Mouse (Mus musculus): ENCODE measurements around the gene Efl1. TPM values are rescaled to one million over a fixed set of nuclear protein-coding genes. Genes with fewer than 3 reads are reported as not detected.
"Not testable (repeated sequence)": the region's sequence is repeated elsewhere in the genome, so short reads cannot be mapped to it uniquely, and the experiment has no call there.

Efl1 gene
- polyA plus RNA-seq, 1 experiment from 2014 or later: 31.0 TPM

DNA sequence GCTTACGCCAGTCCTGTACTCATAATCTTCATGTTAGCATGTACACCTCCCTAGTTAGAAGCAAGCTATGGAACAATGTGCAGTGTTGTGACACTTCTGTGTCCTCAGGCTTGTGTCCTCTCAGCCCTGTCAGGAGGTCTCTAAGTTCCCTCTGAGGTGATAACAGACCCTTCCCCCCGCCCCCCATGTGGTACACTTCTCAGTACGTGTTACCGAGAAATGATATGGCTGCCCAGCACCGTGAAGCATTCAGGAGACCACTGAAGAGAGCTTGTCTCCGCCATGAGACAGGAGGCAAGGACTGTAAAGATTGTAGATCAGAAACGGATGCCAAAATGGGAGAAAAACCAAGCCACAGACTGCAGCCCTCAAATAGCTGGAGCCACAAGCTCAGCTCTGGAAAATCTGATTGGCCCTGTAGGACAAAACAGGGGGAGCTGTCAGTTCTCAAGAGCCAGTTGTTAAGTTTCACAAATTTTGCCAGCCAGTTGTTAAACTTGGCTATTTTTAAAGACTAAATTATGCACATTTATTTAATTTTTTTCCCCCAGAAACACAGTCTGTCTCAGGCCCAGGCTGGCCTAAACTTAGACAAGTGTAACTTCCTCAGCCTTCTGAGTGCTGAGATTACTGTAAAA is 74.2 kb downstream of the Efl1 start:
- Histone ChIP-seq H3K36me3 (ENCODE audit: control insufficient read depth, insufficient read depth, low read length) (no peaks in the 10 kb centered on the region), H3K4me2 (ENCODE audit: low read length) (no peak overlapping the region), H3K9me3 (ENCODE audit: control insufficient read depth, low read length) (no peaks in the 10 kb centered on the region), H3K9ac (ENCODE audit: low read length) (no peak overlapping the region), H3K27me3 (replicated peaks; ENCODE audit: control insufficient read depth, insufficient read depth, low read length) (no peaks in the 10 kb centered on the region), H3K4me3 (ENCODE audit: low read depth, low read length) (no peak overlapping the region), H3K4me1 (replicated peaks; ENCODE audit: control insufficient read depth, insufficient read depth, low read length) (peaks cover 12% of the 10 kb centered on the region; the same call in 1 of the 2 replicates), H3K27ac (ENCODE audit: low read depth) (no peak overlapping the region)
- 83% methylated on average over 7 of the region's 7 CpGs for WGBS
- DNase-seq (ENCODE audit: low spot score) (no peak), ATAC-seq (replicated peaks; ENCODE audit: low FRiP score, low TSS enrichment, low read depth) (no peak)

DNA sequence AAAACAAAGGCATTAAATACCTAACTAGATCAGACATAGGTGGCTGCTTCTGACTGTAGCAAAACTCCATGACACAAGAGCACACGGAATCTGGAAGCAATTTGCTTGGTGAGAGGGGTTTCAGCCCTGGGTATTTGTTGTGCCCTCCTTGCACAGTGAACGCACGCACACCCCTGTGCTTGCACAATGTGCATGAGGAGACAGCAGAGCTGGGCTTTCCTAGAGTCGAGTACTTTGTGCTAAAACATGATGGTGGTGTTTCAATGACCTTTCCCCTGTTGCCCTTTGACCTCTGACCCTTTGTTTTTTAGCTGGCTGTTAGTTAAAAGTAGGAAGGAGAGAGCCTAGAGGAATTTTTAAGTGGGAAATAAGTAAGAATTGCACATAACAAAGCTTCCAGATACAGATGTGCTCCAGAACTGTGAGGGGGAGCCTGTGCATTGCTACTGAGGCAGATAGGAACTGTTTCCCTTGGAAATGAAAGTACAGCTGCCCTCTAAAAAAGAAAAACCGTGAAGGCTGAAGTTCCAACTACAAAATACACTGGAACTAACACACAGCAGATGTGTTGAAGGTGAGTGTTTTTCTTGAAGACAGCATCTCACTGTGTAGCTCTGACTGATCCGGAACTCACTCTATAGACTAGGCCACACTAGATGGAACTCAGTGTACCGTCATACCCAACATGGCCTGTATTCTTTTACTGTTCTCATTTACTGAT is 74.9 kb downstream of the Efl1 start:
- H3K27me3 ChIP-seq (replicated peaks; ENCODE audit: control insufficient read depth, insufficient read depth, low read length): no peaks in the 10 kb centered on the region
- no peaks in the 10 kb centered on the region for H3K9me3 ChIP-seq (ENCODE audit: control insufficient read depth, low read length)
- no peak for ATAC-seq (replicated peaks; ENCODE audit: low FRiP score, low TSS enrichment, low read depth)
- DNase-seq (ENCODE audit: low spot score): no peak
- H3K9ac ChIP-seq (ENCODE audit: low read length): no peak overlapping the region
- H3K4me3 ChIP-seq (ENCODE audit: low read depth, low read length): no peak overlapping the region
- no peak overlapping the region for H3K4me2 ChIP-seq (ENCODE audit: low read length)
- no peak overlapping the region for H3K27ac ChIP-seq (ENCODE audit: low read depth)
- peaks cover 12% of the 10 kb centered on the region; the same call in 1 of the 2 replicates for H3K4me1 ChIP-seq (replicated peaks; ENCODE audit: control insufficient read depth, insufficient read depth, low read length)
- no peaks in the 10 kb centered on the region for H3K36me3 ChIP-seq (ENCODE audit: control insufficient read depth, insufficient read depth, low read length)
- WGBS: 76% methylated on average over 7 of the region's 7 CpGs

DNA sequence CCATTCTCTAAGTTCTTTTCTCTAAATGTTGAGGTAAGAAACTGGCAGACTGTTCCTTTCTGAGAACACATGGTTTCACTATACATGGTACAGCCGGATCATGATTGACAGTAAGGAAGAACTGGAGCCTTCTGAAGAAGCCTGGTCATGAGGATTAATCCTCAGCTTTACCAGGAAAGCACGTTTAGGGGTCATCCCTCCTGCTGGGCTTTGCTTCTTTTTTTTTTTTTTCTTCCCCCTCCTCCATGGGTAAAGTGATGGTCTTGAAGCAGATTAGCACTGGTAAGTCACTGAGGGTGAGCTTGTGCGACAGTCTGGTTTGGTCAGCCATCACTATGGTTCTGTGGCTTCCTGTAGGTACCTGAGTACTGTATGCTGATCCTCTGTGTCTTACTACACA is 76.1 kb downstream of the Efl1 start:
- WGBS: 77% methylated on average over 3 of the region's 3 CpGs
- Histone ChIP-seq H3K9me3 (ENCODE audit: control insufficient read depth, low read length) (no peaks in the 10 kb centered on the region), H3K4me2 (ENCODE audit: low read length) (no peak overlapping the region), H3K4me1 (replicated peaks; ENCODE audit: control insufficient read depth, insufficient read depth, low read length) (peaks cover 12% of the 10 kb centered on the region; the same call in 1 of the 2 replicates), H3K4me3 (ENCODE audit: low read depth, low read length) (no peak overlapping the region), H3K27ac (ENCODE audit: low read depth) (no peak overlapping the region), H3K9ac (ENCODE audit: low read length) (no peak overlapping the region), H3K36me3 (ENCODE audit: control insufficient read depth, insufficient read depth, low read length) (no peaks in the 10 kb centered on the region), H3K27me3 (replicated peaks; ENCODE audit: control insufficient read depth, insufficient read depth, low read length) (no peaks in the 10 kb centered on the region)
- DNase-seq (ENCODE audit: low spot score) (no peak), ATAC-seq (replicated peaks; ENCODE audit: low FRiP score, low TSS enrichment, low read depth) (no peak)

DNA sequence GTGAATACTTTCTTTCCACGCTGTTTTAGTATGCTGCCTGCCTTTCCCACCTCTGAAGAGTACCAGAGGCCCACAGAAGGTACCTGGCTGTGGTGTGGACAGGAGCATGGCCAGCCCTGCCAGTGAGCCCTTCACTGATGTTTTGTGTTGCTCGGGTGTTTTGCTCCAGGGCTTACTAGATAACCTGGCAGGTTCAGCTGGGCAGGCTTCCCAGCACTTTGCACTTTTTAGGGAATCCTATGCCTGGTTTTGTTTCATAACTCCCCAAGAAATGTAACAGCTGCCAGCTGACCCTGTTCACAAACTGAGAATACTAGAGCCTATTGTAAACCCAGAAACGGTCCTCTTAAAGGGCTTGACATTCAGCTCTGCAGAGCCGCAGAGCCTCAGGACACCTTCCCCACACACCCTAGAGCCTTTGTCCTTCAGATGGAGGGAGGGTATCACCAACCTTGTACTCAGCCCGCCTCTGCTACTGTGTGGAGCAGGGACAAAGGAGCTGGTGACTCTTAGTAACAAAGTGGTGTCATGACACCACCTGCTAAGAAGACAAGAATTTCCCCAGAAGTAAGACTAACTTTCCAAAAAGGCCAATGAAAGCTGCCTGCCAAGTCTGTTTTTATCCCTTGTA is 76.7 kb downstream of the Efl1 start:
- ATAC-seq (replicated peaks; ENCODE audit: low FRiP score, low TSS enrichment, low read depth): no peak
- Histone ChIP-seq H3K9me3 (ENCODE audit: control insufficient read depth, low read length) (no peaks in the 10 kb centered on the region), H3K27me3 (replicated peaks; ENCODE audit: control insufficient read depth, insufficient read depth, low read length) (no peaks in the 10 kb centered on the region), H3K9ac (ENCODE audit: low read length) (no peak overlapping the region), H3K4me2 (ENCODE audit: low read length) (no peak overlapping the region), H3K4me3 (ENCODE audit: low read depth, low read length) (no peak overlapping the region), H3K27ac (ENCODE audit: low read depth) (no peak overlapping the region), H3K4me1 (replicated peaks; ENCODE audit: control insufficient read depth, insufficient read depth, low read length) (peaks cover 9% of the 10 kb centered on the region; the same call in 1 of the 2 replicates), H3K36me3 (ENCODE audit: control insufficient read depth, insufficient read depth, low read length) (no peaks in the 10 kb centered on the region)
- 61% methylated on average over 5 of the region's 5 CpGs for WGBS
- no peak for DNase-seq (ENCODE audit: low spot score)

DNA sequence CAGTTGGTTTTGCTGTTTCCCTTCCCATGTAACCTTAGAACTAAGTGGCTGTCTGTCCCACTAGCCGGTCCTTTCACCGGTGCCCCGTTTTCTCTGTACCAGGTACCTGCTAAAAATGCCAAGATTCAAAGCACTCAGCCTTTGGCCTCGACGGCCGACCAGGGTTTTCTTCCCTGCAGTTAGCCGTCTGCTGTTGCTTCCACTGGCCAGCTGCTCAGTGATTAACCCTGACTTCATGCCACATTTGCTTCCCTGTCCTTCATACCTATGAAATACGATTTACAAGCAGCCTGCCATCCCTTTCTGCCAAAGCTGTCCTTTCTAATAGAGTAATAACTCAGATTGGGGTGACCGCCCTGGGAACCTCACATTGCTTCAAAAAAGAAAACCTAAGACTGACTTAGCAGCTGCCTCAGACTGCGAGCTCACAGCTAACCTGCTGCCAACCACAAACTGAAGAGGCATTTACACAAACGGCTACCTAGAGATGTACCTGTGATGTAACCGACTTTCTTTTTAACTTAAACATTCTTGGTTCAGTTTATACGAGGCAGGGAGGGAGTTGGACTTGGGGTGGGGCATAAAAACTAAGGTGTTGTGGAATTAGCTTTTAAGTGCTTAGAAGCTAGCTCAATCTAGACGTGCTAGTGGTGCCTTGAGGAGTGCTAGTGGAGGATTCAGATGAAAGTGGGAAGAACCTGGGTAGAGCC is 77.5 kb downstream of the Efl1 start:
- DNase-seq (ENCODE audit: low spot score): no peak
- Histone ChIP-seq H3K9ac (ENCODE audit: low read length) (no peak overlapping the region), H3K4me1 (replicated peaks; ENCODE audit: control insufficient read depth, insufficient read depth, low read length) (peaks cover 3% of the 10 kb centered on the region; the same call in 1 of the 2 replicates), H3K9me3 (ENCODE audit: control insufficient read depth, low read length) (no peaks in the 10 kb centered on the region), H3K36me3 (ENCODE audit: control insufficient read depth, insufficient read depth, low read length) (no peaks in the 10 kb centered on the region), H3K27me3 (replicated peaks; ENCODE audit: control insufficient read depth, insufficient read depth, low read length) (no peaks in the 10 kb centered on the region), H3K27ac (ENCODE audit: low read depth) (no peak overlapping the region), H3K4me2 (ENCODE audit: low read length) (no peak overlapping the region), H3K4me3 (ENCODE audit: low read depth, low read length) (no peak overlapping the region)
- WGBS: 68% methylated on average over 14 of the region's 14 CpGs
- no peak for ATAC-seq (replicated peaks; ENCODE audit: low FRiP score, low TSS enrichment, low read depth)

DNA sequence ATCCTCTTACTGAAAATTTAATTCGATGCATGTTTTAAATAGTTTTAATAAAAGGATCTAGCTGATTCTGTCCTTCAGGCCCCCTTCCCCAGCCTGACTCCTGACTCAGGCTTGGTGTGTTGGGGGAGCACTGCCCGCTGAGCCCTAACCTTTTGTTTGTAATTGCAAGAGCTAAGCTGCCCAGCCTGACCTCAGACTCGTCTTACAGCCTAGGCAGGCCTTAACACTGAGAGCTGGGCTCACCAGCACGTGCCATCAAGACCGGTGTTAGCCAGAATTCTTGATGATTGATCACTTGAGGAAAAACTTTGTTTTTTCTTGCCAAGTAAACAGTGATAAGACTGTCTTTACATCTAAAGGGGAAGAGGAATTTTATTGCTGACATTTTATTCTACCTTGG is 78.7 kb downstream of the Efl1 start:
- Histone ChIP-seq H3K9me3 (ENCODE audit: control insufficient read depth, low read length) (no peaks in the 10 kb centered on the region), H3K4me3 (ENCODE audit: low read depth, low read length) (no peak overlapping the region), H3K4me1 (replicated peaks; ENCODE audit: control insufficient read depth, insufficient read depth, low read length) (no peaks in the 10 kb centered on the region), H3K36me3 (ENCODE audit: control insufficient read depth, insufficient read depth, low read length) (no peaks in the 10 kb centered on the region), H3K27ac (ENCODE audit: low read depth) (no peak overlapping the region), H3K4me2 (ENCODE audit: low read length) (no peak overlapping the region), H3K9ac (ENCODE audit: low read length) (no peak overlapping the region), H3K27me3 (replicated peaks; ENCODE audit: control insufficient read depth, insufficient read depth, low read length) (no peaks in the 10 kb centered on the region)
- DNase-seq (ENCODE audit: low spot score): no peak
- no peak for ATAC-seq (replicated peaks; ENCODE audit: low FRiP score, low TSS enrichment, low read depth)
- 41% methylated on average over 5 of the region's 5 CpGs for WGBS

DNA sequence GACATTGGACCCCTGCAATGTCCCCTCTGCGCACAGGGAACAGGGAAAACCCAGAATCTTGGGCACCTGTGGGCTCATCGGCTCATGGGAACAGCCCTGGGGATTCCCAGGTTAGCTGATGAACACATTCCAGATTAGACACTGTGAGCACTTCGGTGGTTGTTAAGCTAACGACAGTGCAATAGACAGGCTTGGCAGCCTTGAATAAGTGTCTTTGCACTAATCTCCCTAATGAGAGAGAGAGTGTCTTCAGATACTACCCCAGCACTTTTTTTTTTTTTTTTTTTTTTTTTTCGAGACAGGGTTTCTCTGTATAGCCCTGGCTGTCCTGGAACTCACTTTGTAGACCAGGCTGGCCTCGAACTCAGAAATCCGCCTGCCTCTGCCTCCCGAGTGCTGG is 80.6 kb downstream of the Efl1 start:
- H3K27ac ChIP-seq (ENCODE audit: low read depth); H3K27me3 ChIP-seq (replicated peaks; ENCODE audit: control insufficient read depth, insufficient read depth, low read length); H3K9me3 ChIP-seq (ENCODE audit: control insufficient read depth, low read length); H3K36me3 ChIP-seq (ENCODE audit: control insufficient read depth, insufficient read depth, low read length); ATAC-seq (replicated peaks; ENCODE audit: low FRiP score, low TSS enrichment, low read depth); H3K4me2 ChIP-seq (ENCODE audit: low read length); H3K4me3 ChIP-seq (ENCODE audit: low read depth, low read length); H3K9ac ChIP-seq (ENCODE audit: low read length); DNase-seq (ENCODE audit: low spot score); H3K4me1 ChIP-seq (replicated peaks; ENCODE audit: control insufficient read depth, insufficient read depth, low read length): not testable (repeated sequence)
- 91% methylated on average over 5 of the region's 8 CpGs for WGBS

DNA sequence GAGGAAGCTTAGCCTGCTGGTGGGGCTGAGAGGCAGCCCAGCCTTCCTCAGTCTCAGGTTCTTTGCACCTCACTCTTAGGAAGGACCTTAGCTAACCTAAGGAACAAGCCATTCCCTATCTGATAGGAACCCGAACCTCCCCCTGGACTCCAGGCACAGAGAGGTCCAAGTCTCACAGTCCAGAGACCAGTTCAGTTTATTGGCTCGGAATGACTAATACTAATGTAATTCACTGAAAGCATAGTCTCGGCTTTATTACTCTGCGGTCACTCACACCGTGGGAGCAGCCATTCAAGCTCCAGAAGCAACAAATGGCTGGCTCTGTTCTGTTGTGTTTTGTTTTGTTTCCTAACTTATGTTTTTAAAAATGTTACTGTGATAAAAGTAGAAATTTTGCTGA is 84.7 kb downstream of the Efl1 start:
- Histone ChIP-seq H3K4me3 (ENCODE audit: low read depth, low read length) (no peak overlapping the region), H3K9ac (ENCODE audit: low read length) (no peak overlapping the region), H3K27ac (ENCODE audit: low read depth) (no peak overlapping the region), H3K27me3 (replicated peaks; ENCODE audit: control insufficient read depth, insufficient read depth, low read length) (no peaks in the 10 kb centered on the region), H3K4me1 (replicated peaks; ENCODE audit: control insufficient read depth, insufficient read depth, low read length) (no peaks in the 10 kb centered on the region), H3K4me2 (ENCODE audit: low read length) (no peak overlapping the region), H3K36me3 (ENCODE audit: control insufficient read depth, insufficient read depth, low read length) (no peaks in the 10 kb centered on the region), H3K9me3 (ENCODE audit: control insufficient read depth, low read length) (no peaks in the 10 kb centered on the region)
- DNase-seq (ENCODE audit: low spot score) (no peak), ATAC-seq (replicated peaks; ENCODE audit: low FRiP score, low TSS enrichment, low read depth) (no peak)
- WGBS: 66% methylated on average over 5 of the region's 5 CpGs

Data from intestine, embryonic 14.5 days (tissue).